Mouse (Mus musculus) midbrain, embryonic 14.5 days (tissue): ENCODE measurements at regions not wholly inside any gene's neighbourhood (a gene's known extent, or its start where the extent isn't known, plus 50 kb on each side); places are given as distances from the start of the nearest gene placed in this dataset.

Experiments
- ATAC-seq: fragments of 200-750 bp; cut with Nextera tagmentation; 2 replicates; pipeline ENCODE4 v1.8.0; 2017; ENCODE audit warnings: moderate number of reproducible peaks, moderate library complexity; ENCODE audit not compliant: low FRiP score, low TSS enrichment
- DNase-seq: peaks from one replicate; pipeline ENCODE4 v3.0.0-alpha.2; 2015
- H3K27ac ChIP-seq: fragments of 300-500 bp; sonication (generic); replicated peaks from 2 replicates; pipeline ENCODE4 v1.5.1; 2014; ENCODE audit warnings: mild to moderate bottlenecking, low read depth, low read length, moderate library complexity
- H3K27me3 ChIP-seq: fragments of 300-500 bp; sonication (generic); 2 replicates; pipeline ENCODE4 v1.6.1; 2014; ENCODE audit warnings: low read length, control low read depth, mixed read lengths; ENCODE audit not compliant: control insufficient read depth, insufficient read depth
- H3K36me3 ChIP-seq: fragments of 300-500 bp; sonication (generic); 2 replicates; pipeline ENCODE4 v1.6.1; 2014; ENCODE audit warnings: low read length, control low read depth; ENCODE audit not compliant: control insufficient read depth, insufficient read depth
- H3K4me1 ChIP-seq: fragments of 300-500 bp; sonication (generic); 2 replicates; pipeline ENCODE4 v1.6.1; 2014; ENCODE audit warnings: mild to moderate bottlenecking, antibody characterized with exemption, low read length, control low read depth; ENCODE audit not compliant: control insufficient read depth, insufficient read depth
- H3K4me2 ChIP-seq: fragments of 300-500 bp; sonication (generic); 2 replicates; pipeline ENCODE4 v1.6.1; 2014; ENCODE audit warnings: mild to moderate bottlenecking, low read length, moderate library complexity
- H3K4me3 ChIP-seq: fragments of 300-500 bp; sonication (generic); replicated peaks from 2 replicates; pipeline ENCODE4 v1.5.1; 2014; ENCODE audit warnings: low read depth, low read length
- H3K9ac ChIP-seq: fragments of 300-500 bp; sonication (generic); replicated peaks from 2 replicates; pipeline ENCODE4 v1.6.1; 2014; ENCODE audit warnings: mild to moderate bottlenecking, low read length, moderate library complexity
- H3K9me3 ChIP-seq: fragments of 300-500 bp; sonication (generic); 2 replicates; pipeline ENCODE4 v1.6.1; 2016; ENCODE audit warnings: low read length, control low read depth, mixed read lengths; ENCODE audit not compliant: control insufficient read depth
- WGBS: fragments of 180-500 bp; shearing (Covaris S2); extraction: QIAGEN DNeasy Blood & Tissue Kit; methylation state at CpG from one replicate; pipeline ENCODE4 v1.1.7; 2014; 5-methylcytosine and 5-hydroxymethylcytosine counted together

DNA sequence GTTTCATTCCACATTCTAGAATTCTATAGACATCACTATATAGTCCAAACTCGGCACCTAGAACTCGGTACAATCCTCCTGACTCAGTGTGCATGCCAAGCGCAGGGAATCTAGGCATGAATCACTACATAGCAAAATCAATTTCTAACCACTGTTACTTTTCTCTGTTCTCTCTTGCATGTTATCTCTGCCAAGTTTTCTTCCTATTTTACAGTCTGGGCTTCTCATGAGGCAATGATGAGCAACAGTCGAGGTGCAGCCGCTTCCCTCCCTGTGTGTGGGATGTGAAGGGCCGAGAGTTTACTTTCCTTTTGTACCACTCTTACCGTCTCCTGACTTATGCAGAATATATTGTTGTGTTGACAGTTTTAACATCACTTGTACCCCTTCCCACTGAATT is 204.4 kb upstream of the Klf12 start:
- H3K4me1 ChIP-seq = no peaks in the 10 kb centered on the region
- H3K36me3 ChIP-seq = no peaks in the 10 kb centered on the region
- ATAC-seq (no peak), DNase-seq (no peak)
- no peak overlapping the region for H3K27ac ChIP-seq
- H3K9me3 ChIP-seq = no peaks in the 10 kb centered on the region
- no peak overlapping the region for H3K4me2 ChIP-seq
- no peak overlapping the region for H3K4me3 ChIP-seq
- H3K9ac ChIP-seq = no peak overlapping the region
- 90% methylated on average over 7 of the region's 7 CpGs for WGBS
- H3K27me3 ChIP-seq = no peaks in the 10 kb centered on the region

DNA sequence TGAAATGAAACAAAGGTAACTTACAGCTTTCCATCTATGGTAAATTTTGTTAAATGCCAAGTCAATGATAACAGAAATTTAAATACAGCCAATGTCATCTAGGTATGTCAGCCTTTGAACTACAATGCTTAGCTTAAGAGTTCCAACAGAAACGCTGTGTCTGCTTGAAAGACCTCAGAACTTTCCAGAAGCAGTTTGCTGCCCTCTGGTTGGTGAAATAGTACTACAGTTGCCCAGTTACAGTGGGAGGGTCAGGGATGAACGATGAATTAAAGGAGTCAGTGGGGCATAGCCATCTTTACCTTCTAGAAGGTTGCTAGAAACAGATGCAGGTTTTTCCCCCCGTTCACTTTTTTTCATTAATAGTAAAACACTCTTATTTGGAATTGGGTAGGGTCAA is 201.0 kb upstream of the Klf12 start:
- no peaks in the 10 kb centered on the region for H3K4me1 ChIP-seq
- no peak overlapping the region for H3K4me2 ChIP-seq
- 76% methylated on average over 3 of the region's 3 CpGs for WGBS
- ATAC-seq (no peak), DNase-seq (no peak)
- no peaks in the 10 kb centered on the region for H3K9me3 ChIP-seq
- no peak overlapping the region for H3K4me3 ChIP-seq
- H3K27ac ChIP-seq = no peak overlapping the region
- no peak overlapping the region for H3K9ac ChIP-seq
- H3K27me3 ChIP-seq = no peaks in the 10 kb centered on the region
- no peaks in the 10 kb centered on the region for H3K36me3 ChIP-seq

DNA sequence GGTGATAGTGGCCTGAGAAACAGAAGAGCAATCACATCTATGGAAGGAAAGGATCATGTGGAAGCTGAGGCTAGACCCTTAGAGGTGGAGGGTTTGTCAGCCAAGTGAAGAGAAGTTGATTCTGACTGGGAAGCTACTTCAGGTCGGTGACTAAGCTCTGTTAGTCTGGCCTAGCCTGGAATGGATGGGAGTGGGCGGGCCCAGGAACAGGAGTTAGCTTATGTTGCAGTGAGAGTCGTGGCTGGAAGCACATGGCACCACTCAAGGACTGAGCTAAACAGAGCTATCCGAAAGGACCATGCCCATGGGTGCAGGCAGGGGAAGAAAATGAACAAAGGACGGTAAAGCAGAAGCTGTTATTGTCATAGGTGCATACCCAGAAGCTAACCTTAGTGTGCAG is 199.6 kb upstream of the Klf12 start:
- Histone ChIP-seq H3K27me3 (no peaks in the 10 kb centered on the region), H3K9me3 (no peaks in the 10 kb centered on the region), H3K4me3 (no peak overlapping the region), H3K36me3 (no peaks in the 10 kb centered on the region), H3K4me2 (no peak overlapping the region), H3K4me1 (no peaks in the 10 kb centered on the region), H3K27ac (no peak overlapping the region), H3K9ac (no peak overlapping the region)
- ATAC-seq (no peak), DNase-seq (no peak)
- WGBS = 76% methylated on average over 5 of the region's 5 CpGs

DNA sequence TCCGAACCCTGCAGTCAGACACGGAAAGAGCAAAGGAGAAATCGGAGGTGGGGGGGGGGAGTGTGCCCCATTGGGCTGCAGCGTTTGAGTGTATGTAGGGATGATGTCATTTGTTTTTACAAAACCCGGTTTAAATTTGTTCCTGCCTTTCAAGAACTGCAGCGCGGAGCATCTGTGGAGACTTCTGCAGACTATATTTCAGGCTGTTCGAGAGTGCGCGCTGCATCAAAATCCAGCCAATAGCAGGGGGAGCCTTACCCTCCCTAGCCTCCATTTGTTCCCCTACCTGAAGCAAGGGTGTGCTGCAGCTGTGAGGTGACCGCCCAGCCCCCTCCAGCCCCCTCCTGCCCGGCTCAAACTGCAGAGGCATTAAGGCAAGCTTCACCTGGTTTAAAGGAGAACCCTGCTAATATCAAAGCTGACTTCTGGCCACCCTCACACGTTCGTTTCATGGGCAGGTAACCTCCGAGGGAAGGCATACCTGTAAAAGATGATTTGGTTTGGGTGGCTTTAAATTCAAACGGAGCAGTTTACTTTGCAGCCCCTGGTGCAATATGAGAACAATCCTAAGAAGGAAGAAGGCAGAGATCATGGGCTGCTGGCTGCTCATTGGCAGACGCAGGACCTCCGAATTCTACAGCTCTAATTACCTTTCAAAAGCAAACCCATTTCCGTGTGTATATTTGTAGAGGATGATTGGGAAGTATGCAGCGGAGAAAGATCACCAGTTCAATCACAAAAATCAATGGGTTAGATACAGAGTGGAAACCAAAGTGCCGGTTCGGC is 193.3 kb upstream of the Klf12 start:
- ATAC-seq (peak; percentile 89), DNase-seq (peak; percentile 80)
- Histone ChIP-seq H3K9ac (peak overlapping the region; percentile 56), H3K36me3 (no peaks in the 10 kb centered on the region), H3K9me3 (no peaks in the 10 kb centered on the region), H3K27me3 (no peaks in the 10 kb centered on the region), H3K4me1 (0 out of 2 replicates have a peak, but pooled peaks cover 4% of the 10 kb centered on the region), H3K27ac (0 out of 2 replicates have a peak overlapping the region, but pooled peaks have one; percentile 13), H3K4me3 (peak overlapping the region; percentile 39), H3K4me2 (peak overlapping the region; percentile 74)
- WGBS = 12% methylated on average over 22 of the region's 22 CpGs

DNA sequence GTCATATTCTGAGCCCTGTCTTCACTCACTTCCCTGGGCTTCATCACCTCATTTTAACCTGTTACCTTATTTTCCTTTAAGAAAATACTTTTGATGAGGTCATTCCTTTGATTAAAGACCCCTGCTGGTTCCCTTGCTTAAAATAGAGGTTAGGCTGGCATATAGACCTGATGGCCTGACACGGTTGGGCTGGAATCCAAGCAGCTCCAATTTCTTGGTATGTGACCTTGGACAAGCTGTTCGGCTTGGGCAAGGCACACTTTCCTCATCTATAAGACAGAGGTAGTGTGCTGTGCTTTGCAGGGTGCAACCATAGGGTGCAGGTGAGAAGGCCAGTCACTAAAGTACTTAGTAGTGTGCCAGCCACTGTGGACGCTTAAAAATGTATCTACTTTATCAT is 183.8 kb upstream of the Klf12 start:
- DNase-seq = no peak
- WGBS = 91% methylated on average over 3 of the region's 3 CpGs
- Histone ChIP-seq H3K27me3 (no peaks in the 10 kb centered on the region), H3K4me2 (no peak overlapping the region), H3K4me1 (no peaks in the 10 kb centered on the region), H3K27ac (no peak overlapping the region), H3K36me3 (no peaks in the 10 kb centered on the region), H3K4me3 (no peak overlapping the region), H3K9me3 (no peaks in the 10 kb centered on the region), H3K9ac (no peak overlapping the region)
- ATAC-seq = no peak

DNA sequence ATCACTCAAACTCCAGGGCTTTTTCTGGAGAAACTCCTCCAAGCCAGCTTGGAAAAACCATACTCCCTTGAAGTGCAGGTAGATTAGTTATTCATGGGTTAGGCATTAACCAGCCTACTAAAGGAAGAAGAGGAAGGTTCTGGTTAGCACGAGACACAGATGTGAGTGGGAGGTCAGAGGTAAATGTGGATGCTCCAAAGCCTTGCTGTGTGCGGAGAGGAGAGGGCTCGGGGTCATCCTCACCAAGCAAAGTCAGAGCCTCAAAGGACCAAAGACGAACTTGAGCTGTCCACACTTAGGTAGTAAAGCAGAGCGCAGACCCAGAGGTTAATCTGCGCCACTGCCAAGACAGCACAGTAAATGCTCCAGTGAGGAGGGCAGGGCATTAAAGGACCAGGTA is 177.8 kb upstream of the Klf12 start:
- Histone ChIP-seq H3K4me2 (no peak overlapping the region), H3K4me3 (no peak overlapping the region), H3K9ac (no peak overlapping the region), H3K4me1 (peaks cover 36% of the 10 kb centered on the region), H3K27ac (no peak overlapping the region), H3K36me3 (no peaks in the 10 kb centered on the region), H3K9me3 (no peaks in the 10 kb centered on the region), H3K27me3 (no peaks in the 10 kb centered on the region)
- 88% methylated on average over 6 of the region's 6 CpGs for WGBS
- no peak for DNase-seq
- ATAC-seq = no peak

DNA sequence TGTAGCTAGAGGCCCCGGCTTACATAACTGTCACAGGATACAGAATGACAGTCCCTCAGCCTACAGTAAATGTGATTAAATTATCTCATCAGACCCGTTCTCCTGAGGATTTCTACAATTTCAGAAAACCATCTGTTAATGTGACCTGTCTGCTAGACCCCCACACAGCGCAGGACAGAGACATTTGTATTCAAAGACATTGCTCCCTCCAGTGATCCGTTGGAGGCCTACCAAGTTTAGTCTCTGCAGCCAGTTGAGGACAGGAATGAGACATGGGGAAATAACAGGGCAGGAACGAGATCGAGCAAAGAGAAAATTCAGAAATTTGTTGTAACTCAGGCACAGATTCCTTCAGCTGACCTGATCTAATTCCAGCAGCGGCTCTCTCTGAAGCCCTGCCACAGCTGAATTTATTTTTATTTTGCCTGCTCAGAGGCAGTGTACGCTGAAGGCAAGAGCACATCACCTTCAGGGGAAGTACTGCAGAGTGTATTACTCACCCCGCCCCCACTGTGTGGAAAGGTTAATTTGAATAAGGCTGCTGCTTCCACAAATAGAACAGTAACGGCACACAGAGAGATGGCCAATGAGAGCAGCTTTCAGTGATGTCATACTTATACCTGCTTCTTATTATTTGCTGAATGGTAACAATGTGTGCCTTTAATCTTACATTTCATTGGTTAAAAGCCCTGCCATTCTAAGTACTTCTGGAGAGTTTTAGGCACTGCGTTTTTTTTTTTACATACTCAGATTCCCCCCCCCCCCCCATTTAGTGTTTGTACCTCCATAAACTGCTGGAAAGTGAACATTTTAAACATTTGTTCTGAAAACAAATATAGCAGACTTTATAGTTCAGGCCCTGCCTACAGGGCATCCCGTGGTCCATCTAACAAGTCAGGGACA is 176.9 kb upstream of the Klf12 start:
- no peaks in the 10 kb centered on the region for H3K36me3 ChIP-seq
- H3K27ac ChIP-seq = peak overlapping the region; percentile 85
- WGBS = 24% methylated on average over 12 of the region's 12 CpGs
- H3K4me2 ChIP-seq = peak overlapping the region; percentile 51
- H3K27me3 ChIP-seq = no peaks in the 10 kb centered on the region
- peaks cover 36% of the 10 kb centered on the region for H3K4me1 ChIP-seq
- no peaks in the 10 kb centered on the region for H3K9me3 ChIP-seq
- ATAC-seq = peak; percentile 77
- H3K9ac ChIP-seq = peak overlapping the region; percentile 37; the same call in 1 of the 2 replicates
- peak; percentile 90 for DNase-seq
- H3K4me3 ChIP-seq = peak overlapping the region; percentile 13; the same call in 1 of the 2 replicates

DNA sequence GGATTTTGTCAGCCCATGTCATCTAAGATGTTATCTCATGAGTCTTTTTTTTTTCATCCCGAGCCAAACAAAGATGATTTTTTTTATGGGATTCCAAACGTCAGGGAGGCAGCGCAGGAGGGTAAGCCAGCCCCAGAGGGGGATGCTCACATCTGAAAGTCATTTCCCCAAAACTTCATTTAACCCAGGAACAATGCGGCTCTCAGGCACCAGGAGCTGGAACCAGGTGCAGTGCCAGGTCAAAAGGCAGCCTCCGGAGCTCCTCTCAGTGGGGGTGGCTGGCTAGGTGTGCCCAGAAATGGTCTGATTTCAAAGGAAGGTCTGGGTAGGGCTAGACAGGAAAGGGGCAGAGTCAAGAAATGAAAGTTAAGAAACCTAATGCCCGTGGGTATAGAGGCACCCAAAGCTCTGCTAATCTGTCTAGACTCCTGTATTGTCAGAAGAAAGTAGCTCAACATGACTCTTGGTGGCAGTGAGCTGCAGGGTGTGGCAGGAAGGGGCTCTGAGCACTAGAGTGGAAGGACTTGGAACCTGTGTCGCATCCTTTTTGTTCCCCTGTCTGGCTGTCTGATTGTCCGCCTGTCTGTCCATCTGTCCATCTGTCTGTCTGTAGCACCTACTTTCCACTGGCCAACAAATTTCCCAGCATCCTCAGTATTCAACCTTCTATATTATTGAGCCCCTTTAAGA is 175.3 kb upstream of the Klf12 start:
- peaks cover 36% of the 10 kb centered on the region for H3K4me1 ChIP-seq
- H3K27me3 ChIP-seq = no peaks in the 10 kb centered on the region
- no peak for ATAC-seq
- no peaks in the 10 kb centered on the region for H3K9me3 ChIP-seq
- H3K4me3 ChIP-seq = peak overlapping the region; percentile 12; the same call in 1 of the 2 replicates
- H3K36me3 ChIP-seq = no peaks in the 10 kb centered on the region
- no peak for DNase-seq
- 15% methylated on average over 8 of the region's 8 CpGs for WGBS
- H3K9ac ChIP-seq = peak overlapping the region; percentile 37; the same call in 1 of the 2 replicates
- H3K4me2 ChIP-seq = peak overlapping the region; percentile 53
- peak overlapping the region; percentile 85 for H3K27ac ChIP-seq
